8 mouse cellular contexts compared by ENCODE assay signal in the genomic region with DNA sequence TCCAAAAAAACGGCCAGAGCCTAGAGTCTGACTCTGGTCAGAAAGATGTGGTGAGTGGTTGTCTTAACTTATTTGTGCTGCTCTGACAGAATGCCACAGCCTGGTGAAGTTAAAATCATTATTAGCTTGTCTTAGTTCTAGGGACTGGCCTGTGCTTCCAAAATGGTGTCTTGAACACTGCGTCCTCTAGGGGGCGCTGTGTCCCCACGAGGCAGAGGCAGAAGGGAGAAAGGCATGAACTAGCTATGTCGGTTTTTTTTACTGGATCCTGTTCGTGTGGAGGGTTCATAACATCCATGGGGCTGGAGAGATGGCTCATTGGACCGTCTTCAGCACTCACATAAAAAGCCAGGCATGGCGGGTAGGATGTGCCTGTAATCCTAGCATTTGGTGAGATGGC. TPM values are rescaled to one million over a fixed set of nuclear protein-coding genes. Genes with fewer than 3 reads are reported as not detected.
DNase-seq lines count a peak whose midpoint lies in the region; TF ChIP-seq lines count a peak whose summit lies in the region.

No protein-coding gene starts in this region.

- no peaks in the 10 kb centered on the region for H3K4me1 ChIP-seq in cerebellum, adult 2 months (ENCODE audit: control insufficient read depth, insufficient read depth, low read length)

- no peak overlapping the region for H3K4me3 ChIP-seq in cerebellum, adult 2 months (replicated peaks; ENCODE audit: insufficient read depth, low read depth, low read length)

- H3K27me3 ChIP-seq in cerebellum, adult 2 months (ENCODE audit: control insufficient read depth, insufficient read depth, low read length) = no peaks in the 10 kb centered on the region

- TF ChIP-seq CTCF in cerebellum, adult 2 months (IDR thresholded peaks at IDR 0.05; ENCODE audit: borderline replicate concordance, insufficient read depth, low read depth, low read length) = peak; percentile 57; the same call in 1 of the 2 replicates

- TF ChIP-seq POLR2A in cerebellum, adult 2 months (IDR thresholded peaks at IDR 0.05; ENCODE audit: borderline replicate concordance, insufficient read depth, low read length) = no peak

- no peak overlapping the region for H3K27ac ChIP-seq in cerebellum, adult 2 months (ENCODE audit: insufficient read depth, low read length)

- WGBS in cerebellum, adult 2 months = 29% methylated on average over 8 of the region's 8 CpGs

- no peak for DNase-seq in cerebellum, adult 2 months
- no peak for DNase-seq in cerebellum, adult 9-11 months
- peak; percentile 56 for DNase-seq in ovary, postnatal 36 days (ENCODE audit: low spot score)
- DNase-seq in ovary, postnatal 10 days (ENCODE audit: low spot score) = no peak
- peak; percentile 9 to 18 for DNase-seq in cerebellum, postnatal 36 days
- DNase-seq in kidney, postnatal 10 days = peak; percentile 68
- peak; percentile 28 for DNase-seq in lung, postnatal 25 days (ENCODE audit: low spot score)
- DNase-seq in testis, postnatal 10 days (ENCODE audit: low spot score) = peak; percentile 85

RNA-seq across cellular contexts. Expression of a gene that starts 3.0 kb away (rescaled TPM):
- 0.14 and 0.38 TPM in 2 replicates for polyA plus RNA-seq in cerebellum, adult 2 months (2012; rRNA removed)

RNA-seq across cellular contexts. Expression of a gene that starts 53.0 kb away (rescaled TPM):
- 3.1 and 3.7 TPM in 2 replicates for polyA plus RNA-seq in cerebellum, adult 2 months (2012; rRNA removed)

RNA-seq across cellular contexts. Expression of a gene that starts 53.3 kb away (rescaled TPM):
- 448 and 489 TPM in 2 replicates for polyA plus RNA-seq in cerebellum, adult 2 months (2012; rRNA removed)

RNA-seq across cellular contexts. Expression of a gene that starts 59.2 kb away (rescaled TPM):
- polyA plus RNA-seq in cerebellum, adult 2 months (2012; rRNA removed) = 32.3 and 33.6 TPM in 2 replicates

Comparison
In these comparisons a context has a peak if more than half of its experiments do, and no peak if none do; other contexts are left out.
1. DNase-seq: peak in ovary, postnatal 36 days (single experiment), cerebellum, postnatal 36 days (2 of 2), kidney, postnatal 10 days (single experiment), lung, postnatal 25 days (single experiment) and testis, postnatal 10 days (single experiment); none in cerebellum, adult 2 months (0 of 2), cerebellum, adult 9-11 months (single experiment) and ovary, postnatal 10 days (single experiment).